Mouse (Mus musculus) regulatory T cell (primary cell): ENCODE data around the gene Cpa5.

Experiments used
- in situ Hi-C: fragments of 300-600 bp; cut with MboI, MseI; formaldehyde crosslinking; loops from one replicate; pipeline ENCODE4 v1.15.1; 2025; ENCODE audit warnings: high pct_unique_total_duplicates

Cpa5 gene

DNA sequence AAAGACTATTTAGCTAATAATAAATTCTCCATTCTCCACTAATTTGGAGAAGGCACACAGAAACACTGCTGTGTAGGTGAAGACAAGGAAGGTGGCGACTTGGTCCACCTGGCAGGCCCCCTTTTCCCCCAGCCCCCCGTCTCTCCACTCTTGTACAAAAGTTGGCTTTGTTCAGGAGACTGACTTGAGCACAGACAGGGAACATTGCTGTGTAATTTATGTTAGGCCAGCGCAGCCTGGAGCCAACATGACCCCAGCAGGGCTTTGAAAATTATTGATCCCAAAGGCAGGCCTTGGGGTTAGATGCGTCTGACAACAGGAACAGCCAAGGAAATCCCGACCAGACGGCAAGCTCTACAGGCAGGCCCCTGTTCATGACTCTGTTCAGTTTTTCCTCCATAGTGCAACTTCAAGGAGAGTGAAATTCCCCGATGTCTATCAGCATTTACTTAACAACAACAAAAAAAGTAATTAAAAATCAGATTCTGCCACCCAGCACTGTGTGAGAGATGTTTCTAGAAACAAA, 6.4 kb upstream of the Cpa5 start:
- in situ Hi-C loops, result loop anchor here (5.0 kb wide), 1 partner anchor 198 kb away; no protein-coding TSS in a partner anchor

DNA sequence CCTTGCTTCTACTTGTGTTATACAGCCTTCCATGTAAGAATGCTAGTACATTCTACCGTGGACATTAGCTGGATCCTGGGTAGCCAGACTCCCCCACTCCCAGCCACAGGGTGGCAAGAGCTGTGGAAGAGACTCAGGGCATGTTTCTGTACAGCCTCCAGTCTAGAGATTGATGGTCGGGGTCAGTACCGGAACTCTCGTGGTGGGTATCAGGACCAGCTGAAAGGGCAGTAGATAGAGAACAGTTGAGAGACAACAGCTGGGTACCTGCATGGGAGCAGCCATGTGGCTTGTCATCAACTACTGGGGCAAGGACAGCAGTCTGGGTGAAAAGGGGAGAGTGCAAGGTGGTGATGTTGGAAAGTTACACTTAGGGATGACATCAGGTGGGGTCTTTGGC, 5.7 kb upstream of the Cpa5 start:
- in situ Hi-C loops, result no loop called here

DNA sequence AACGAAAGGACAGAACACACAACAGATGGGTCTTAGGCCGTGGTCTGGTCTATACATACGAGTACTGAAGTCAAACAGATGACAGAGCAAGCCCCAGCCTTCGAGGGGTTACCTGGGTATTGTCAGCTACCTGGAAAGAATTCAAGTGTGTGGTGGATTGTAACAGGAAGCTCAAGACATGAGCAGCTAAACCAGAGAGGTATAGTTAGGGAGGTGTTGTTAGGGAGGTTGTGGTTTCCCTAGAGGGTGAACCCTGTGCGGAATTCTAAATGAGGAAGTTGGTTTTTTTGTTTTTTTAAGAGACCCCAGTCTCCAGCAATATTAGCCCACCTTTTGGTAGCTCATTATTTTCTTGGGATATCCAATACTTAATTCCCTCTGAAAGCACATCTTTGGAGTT, 5.1 kb upstream of the Cpa5 start:
- in situ Hi-C loops, result no loop called here

DNA sequence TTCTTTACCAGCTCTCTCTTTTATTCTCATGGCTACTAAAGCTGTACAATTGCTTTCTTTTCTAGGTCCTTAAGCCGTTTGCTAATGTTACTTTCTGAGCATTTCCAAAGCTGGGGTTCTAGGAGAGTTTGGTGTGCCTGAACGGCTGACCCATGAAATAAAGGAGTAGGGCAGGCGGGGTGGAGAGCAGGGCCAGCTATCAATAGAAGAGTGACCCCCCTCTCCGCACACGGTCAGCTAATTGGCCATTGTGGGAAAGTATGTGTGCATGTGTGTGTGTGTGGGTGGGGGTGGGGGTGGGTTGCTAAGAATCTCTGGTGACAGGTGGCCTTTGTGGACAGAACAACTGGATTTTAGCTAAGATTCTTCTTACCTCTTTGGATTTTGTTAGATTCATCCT, 402 bp downstream of the Cpa5 start:
- in situ Hi-C loops, result loop anchor here (5.0 kb wide), 1 partner anchor 69 kb away; the partner anchor contains the start of gene Cpa2

DNA sequence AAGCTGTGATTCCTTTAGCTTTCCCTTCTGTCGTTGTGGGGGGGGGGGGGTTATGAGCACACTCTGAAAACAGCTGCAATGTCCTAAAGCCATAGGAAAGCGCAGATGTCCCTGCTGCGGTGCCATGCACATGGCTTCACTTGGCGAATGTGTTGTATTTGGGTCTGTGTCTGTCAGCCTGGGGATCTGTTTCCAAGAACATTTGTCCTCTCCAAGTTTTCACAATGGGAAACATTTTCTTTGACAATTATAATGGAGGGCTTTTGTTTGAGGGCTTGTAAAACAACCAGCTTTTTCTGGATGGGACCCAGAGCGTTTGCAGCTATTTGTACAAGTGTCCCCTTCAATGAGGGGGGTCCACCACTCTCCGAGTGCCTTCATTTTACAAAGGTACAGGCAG, 3.4 kb downstream of the Cpa5 start:
- in situ Hi-C loops, result loop anchor here (5.0 kb wide), 1 partner anchor 72 kb away; the partner anchor contains the start of gene Cpa2

DNA sequence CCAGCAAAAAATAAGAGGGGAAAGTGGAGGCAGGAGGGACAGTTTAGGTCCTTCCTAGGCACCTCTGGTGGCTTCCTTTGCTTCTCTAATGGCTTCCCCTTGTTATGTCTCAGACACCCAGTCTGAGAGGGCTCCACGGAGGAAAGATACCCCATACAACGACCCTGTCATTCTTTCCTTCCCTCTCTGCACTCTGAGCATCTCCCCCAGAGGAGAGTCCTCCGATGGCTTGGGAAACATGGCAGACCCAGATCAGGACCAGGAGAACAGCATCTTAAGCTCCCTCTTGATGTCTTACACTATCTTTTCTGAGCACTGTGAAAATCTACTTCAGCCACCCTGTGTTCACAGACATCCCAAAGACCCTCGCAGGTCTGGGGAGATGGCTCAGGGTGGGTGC, 4.9 kb downstream of the Cpa5 start:
- in situ Hi-C loops, result no loop called here

DNA sequence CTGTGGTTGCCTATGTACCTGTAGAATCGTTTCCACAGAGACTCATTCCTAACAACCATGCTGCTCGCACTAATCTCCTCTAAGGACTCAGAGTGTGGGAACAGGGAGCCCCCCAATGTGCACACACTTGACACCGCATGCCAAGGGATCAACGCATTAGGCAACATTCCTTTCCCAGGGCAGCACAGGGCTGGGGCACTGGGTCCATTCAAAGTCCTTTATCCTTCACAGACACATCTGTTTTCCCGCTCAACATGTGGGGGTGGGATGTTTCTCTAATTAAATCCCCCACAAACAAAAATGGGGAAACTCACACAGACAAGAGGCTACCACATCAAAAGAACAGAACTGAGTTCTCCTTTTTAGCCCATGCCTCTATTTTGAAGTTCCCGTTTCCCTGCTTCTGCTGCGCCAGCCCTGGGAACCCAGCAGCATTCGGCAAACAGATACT, 5.7 kb downstream of the Cpa5 start:
- in situ Hi-C loops, result no loop called here

DNA sequence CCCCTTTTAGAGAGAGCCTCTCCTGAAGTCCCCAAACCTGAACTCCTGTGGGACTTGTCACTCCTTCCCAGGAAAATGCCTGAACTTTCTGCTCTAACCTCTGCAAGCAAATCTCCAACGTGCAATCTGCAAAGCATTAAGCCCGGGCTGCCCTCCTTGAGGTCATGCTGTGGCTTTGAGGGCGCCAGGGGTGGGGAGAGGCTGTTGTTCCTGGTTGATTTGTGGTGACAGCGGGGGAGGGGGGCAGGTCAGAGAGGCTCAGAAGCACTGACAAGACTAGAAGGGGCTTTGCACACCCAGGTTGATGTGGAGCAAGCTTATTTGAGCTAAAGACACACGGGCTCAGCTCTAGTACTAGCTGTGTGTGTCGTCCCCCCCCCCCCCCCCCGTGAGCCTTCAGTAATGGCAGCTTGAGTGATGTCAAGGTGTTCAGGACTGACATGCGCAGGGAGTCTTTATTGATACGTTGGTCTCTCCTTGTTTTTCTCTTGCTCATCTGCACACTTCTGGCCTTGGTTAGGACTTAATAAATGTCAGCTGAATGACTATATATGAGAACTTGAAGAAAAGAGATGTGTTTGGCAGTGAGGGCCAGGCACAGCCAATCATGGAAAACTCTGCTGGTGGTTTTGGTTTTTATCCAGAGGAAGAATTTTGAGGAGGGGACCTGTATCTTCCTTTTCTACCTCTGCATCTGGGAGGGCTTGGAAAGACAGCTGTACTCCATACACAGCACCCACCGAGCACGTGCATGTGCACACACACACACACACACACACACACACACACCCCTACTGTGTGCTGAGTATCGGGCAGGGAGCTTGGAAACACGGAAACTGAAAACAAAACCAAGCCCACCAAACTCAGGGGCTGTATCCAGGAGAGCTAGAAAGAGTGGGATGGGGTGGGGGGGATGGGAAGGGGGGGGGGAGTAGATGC, 6.5 kb downstream of the Cpa5 start:
- in situ Hi-C loops, result no loop called here

DNA sequence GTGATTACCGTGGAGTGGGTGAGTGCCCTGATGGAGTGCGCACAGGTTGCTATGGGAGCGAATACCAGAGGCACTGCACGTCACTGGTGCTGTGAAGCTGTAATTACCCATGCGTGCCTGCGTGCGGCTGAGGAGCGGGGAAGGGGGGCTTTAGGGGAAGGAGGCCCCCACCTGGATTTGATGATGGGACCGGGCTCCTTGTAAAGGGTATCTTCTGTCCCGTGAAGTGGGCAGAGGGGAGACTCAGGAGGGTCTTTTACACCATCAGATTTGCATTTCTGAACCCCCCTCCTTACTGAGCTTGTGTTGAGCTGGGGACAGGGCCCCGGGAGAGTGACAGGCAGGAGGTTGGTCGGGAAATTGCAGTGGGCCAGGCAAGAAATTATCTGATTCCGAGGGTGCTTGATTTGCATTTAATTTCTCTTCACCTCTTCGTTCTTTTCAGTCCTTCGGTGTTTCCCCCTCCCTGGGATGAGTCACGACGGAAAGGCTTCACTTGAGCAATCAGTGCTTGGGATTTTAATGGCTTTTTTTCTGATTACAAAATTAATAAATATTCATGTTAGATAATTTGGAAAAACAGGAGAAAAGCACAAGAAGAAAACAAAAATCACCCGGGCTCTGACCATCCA, 7.3 kb downstream of the Cpa5 start:
- in situ Hi-C loops, result no loop called here

DNA sequence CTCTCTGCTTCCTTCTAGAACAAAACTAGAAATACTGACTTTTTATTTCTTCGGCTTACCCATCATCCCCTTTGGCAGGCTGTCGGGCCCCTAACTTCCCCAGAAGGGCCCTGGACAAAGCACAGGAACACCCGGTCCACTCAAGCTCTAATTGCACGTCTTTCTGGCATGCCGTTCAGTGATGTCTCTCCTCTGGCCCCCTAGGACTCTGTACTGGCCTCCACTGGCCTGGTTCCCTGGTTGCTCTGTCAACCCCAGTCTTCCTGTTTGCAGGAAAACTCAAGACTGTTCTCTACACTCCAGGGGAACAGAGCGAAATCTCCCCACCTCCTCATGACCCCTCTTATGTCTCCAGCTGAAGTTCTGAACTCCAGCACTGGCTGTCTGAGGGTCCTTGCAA, 7.9 kb downstream of the Cpa5 start:
- in situ Hi-C loops, result no loop called here

DNA sequence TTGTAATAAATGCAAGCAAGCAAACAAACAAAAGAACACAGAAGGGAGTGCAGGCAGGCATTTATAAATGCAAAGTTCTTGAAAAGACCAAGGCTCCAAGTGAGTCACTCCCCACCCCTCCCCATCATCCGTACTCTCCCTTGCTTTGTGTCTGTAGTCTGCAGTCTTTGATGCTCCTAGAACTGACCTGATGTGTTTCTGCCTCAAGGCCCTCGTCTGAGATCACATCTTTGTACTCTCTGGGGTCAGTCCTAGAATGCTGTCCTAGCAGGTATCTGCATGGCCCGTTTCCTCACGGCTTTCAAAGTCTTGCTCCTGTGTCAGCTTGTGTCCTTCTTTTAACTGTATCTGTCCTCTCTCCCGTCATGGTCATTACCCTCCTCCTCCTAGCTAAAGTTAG, 8.8 kb downstream of the Cpa5 start:
- in situ Hi-C loops, result no loop called here

DNA sequence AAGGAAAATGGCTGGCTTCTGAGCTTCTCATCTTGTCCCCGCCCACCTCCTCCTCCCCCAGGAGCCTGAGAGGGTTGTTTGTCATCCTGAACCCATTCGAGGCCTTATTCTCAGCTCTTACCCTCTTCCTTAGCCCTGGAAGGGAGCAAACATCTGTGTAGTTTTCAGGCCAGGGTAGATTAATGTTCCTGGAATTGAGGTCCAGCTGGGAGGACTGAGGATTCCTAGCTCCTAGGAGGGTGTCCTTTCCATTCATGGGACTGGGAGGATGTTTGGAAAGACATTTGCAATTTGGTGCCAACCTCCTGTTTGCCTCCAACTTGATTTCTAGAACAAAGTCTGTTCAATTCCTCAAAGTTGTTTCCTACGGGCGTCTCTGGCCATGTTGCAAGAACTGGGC, 9.8 kb downstream of the Cpa5 start:
- in situ Hi-C loops, result no loop called here

DNA sequence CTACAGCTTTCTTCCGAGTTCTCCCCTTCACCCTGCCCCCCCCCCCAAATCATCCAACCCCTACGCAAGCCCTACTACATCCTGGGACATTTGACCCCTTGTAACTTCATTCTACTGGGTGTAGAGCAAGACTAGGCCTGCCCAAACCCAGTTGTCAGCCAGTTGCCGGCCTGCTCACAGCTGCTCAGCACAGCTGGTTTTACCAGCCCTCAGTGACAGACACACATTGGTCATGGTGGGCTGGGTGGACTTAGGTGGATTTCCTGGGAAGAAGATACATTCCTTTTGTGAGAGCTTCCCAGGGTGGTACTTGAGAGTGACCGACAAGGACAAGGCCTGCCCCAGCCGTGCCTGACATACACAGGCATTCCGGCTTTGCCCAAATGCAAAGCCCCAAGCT, 10.2 kb downstream of the Cpa5 start:
- in situ Hi-C loops, result no loop called here

DNA sequence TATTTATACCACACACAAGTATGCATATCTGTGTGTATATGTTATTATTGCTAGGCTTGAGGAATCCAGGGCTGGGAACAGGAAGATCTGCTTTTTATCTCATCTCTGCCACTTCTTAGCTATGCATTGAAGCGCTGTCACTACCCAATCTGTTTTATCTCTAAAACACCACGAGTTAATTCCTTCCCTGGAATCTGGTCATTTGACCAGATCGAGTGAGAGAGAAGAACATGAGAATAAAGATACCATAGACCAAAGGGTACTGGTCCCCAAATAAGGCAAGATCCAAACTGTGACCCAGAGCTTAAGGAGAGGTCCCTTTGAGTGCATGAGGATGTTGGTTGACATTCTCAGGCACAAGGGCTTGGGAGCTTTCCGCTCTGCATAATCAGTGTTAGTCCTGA, 11.2 kb downstream of the Cpa5 start:
- in situ Hi-C loops, result no loop called here

DNA sequence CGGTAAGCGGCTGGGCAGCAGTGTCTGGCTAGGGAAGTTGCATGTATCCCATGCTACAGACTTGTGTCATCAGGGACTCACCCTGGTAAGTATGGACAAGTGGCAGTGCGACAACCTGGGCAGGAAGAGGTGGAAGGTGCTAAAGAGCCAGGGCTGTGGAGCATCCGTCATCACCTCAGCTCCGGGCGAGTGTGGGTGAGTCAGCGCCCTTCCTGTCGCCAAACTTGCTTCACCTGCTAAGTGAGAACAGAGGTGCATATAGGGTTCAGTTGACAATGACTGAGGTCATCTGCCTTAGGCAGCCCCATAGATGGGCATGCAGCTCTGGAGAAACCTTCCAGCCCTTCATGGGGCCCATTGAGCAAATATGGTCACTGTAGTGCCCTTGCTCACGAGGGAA, 14.0 kb downstream of the Cpa5 start:
- in situ Hi-C loops, result no loop called here

DNA sequence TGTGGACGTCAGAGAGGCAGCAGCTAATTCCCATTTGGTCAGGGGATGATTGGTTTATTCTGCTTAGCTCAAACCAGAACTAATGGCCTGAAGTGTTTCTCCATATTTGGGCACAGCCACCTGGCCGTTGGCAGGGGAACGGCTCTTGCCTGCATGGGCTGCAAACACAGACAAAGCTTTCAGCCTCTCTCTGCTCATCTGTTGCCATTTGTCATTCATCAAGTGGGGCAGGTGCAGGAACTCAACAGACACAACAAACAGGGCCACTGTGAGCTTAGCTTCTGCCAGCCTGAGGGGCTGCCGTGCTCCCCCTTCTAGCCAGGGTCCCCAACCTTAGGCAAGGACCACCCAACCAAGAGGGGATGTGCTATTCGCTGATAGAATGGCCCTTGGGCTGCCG, 17.3 kb downstream of the Cpa5 start:
- in situ Hi-C loops, result no loop called here

DNA sequence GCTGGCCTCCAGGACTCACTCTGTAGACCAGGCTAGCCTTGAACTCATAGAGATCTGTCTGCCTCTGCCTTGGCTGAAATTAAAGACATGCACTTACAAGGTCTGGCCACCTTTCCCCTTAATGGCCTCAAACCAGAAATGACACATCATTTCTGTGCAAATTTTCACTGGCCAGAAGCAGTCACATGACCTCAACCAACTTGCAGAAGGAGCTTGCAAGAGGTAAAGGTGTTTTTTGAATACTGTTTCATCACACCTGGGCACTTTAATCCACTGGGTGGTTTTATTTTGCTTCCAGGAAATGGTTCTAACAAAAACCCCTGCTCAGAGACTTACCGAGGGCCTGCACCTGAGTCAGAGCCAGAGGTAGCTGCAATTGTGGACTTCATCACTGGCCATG, 19.2 kb downstream of the Cpa5 start:
- in situ Hi-C loops, result no loop called here

DNA sequence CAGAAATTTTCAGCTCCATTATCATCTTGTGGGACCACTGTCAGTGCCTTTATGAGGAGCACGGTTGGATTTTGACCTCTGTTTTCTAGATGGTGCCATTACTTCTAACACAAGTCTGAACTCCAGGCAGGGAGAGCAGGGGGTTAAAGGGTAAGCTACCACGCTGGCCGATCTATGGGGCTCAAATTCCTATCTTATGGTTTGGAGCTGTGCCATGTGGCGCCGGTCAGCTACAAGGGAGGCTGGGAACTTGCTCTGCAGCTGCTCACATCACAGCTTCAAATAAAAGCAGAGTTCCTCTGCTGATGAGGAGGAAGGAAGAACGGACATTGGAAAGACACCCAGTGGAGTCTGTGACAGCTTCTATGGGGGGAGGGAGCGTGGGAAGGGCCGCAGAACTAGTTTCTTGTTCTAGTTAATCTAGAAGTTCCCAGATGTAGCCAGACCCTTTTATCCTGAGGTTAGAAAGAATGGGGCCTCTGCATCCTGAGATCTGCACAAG, 24.6 kb downstream of the Cpa5 start:
- in situ Hi-C loops, result no loop called here

DNA sequence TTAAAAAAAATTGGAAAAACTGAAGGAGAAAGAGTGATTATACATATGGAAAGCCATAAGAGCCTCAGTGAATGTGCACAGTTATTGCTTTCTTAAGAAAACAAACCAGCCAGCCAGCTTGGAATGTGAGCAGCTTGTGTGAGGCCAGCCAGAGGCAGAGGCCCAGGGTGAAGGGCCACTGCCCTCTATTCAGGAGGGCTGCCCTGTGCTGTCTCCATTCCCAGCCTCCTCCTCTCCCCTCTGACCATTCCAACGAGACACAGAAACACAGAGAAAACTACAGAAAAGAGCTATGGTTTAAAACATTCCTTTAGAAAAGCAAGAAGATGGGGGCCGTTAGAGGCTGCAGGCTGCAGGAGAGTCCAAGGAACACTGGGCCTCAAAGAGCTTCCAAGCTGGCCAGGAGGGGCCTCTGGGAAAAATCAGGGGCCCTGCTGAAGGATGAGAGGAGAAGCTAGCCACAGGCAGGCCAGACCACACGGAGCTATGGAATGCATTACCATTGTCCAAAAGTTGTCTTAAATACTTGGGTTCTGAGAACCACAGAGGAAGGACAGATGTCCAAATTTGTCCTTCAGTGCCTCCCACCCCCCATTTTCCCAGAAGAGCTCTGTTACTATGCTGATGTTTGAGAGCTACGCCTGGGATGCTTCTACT, 25.5 kb downstream of the Cpa5 start:
- in situ Hi-C loops, result no loop called here

DNA sequence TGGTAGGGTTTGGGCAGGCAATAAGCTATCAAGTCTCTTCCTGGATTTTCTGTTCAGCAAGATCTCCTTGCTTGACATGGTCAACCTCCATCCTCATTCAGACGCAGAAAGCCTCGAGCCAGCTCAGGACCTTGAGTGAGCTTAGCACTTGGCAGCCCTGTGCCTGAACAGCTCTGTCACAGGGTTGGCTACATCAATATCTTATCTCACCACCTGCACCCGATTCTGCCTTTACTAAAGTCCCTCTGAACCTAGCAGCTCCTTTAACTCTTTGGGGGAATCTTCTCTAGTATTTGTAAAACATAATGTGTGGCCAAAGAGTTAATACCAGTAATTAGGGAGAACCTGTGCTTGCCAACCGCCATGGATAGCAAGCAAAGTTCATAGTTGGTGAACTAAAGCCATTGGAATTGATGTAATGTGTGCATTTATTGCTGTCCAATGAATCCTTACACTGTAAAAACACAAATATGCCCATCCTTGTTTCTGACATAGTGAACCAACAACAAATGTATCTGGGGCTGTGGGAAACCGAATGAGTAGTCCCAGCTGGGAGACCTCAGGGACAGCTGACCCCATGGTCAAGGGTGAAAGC, 28.0 kb downstream of the Cpa5 start, which contains the start of gene Cpa1:
TSS of gene Cpa1 (plus strand) at position 545 of the 595 bp plus-strand sequence.
- in situ Hi-C loops, result no loop called here

DNA sequence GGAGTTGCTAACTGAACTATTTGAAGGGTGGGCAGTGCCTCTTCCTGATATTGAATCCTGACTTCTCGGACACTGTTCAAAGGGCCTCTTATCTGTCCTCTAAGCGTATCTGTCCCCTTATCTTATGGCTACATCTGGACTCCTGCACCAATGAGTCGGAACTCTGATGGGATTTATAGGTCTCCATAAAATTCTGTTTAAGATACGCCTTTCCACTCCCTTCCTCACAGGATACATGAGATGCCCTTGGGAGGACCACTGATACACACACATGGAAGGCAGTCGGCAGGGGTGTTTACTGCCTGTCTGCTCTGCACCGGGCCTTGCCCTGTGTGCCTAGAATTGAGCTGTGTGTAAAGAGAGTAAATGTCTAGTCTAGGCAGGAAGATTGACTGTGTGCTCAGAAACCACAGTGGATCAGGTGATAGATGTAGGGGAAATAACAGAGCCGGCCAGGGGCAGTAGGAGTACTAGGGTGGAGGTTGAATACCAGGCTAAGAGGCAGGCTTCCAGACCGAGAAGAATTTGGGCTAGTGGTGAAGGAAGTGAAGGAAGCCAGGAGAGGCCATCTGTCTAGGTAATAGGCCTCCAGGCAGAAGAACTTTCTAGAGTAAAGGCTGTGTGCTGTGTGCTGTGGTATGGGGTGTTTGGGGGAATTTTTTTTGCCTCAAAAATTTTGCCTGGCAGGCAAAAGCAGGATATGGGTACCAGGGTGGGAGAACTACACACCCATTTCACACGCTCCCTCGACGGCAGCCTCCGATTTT, 33.1 kb downstream of the Cpa5 start:
- in situ Hi-C loops, result no loop called here
